Mouse (Mus musculus): Measurements from ENCODE around the gene Vstm2l.

GRCm38 (mm10) chr2:157927815-157928214 lies 13.4 kb downstream of the Vstm2l start:
- TF ChIP-seq CTCF (IDR thresholded peaks at IDR 0.05; ENCODE audit: control insufficient read depth, insufficient read depth, insufficient replicate concordance, low read depth, low read length) (no peak), POLR2A (IDR thresholded peaks at IDR 0.05; ENCODE audit: control insufficient read depth, low read depth, low read length) (no peak)
